Mouse (Mus musculus): ENCODE results near the gene Dmrt1.

Gene Dmrt1

DNA sequence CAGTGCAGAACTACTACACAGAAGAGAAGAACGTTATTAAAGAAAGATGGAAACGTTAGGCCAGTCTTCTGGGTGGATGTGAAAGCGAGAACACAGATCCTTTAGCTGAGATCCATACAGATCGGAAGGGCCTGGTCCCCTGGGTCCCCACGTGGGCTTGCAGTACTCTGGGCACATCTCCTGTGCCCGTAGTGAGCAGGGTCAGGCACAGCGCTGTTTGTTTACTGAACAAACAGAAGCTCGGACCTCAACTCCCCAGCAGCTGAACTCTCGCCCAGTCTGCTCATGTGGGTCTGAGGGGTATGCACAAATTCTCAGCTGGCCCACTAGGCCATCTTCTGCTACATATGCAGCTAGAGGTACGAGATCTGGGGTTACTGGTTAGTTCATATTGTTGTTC lies 145.1 kb downstream of the Dmrt1 start:
- no peaks in the 10 kb centered on the region for H3K36me3 ChIP-seq (ENCODE audit: insufficient read depth, low read length)
- peaks cover 5% of the 10 kb centered on the region; the same call in 1 of the 2 replicates for H3K9me3 ChIP-seq (ENCODE audit: low read length)
- no peak overlapping the region; the same call in 1 of the 2 replicates for H3K4me3 ChIP-seq (replicated peaks; ENCODE audit: low read length)
- H3K4me1 ChIP-seq (replicated peaks; ENCODE audit: low read depth, low read length): peaks cover 6% of the 10 kb centered on the region; the same call in 1 of the 2 replicates
- no peak for TF ChIP-seq NANOG (IDR thresholded peaks at IDR 0.05; ENCODE audit: borderline replicate concordance, low read length)
- TF ChIP-seq CTCF (conservative IDR thresholded peaks at IDR 0.05; ENCODE audit: low read length): no peak
- TF ChIP-seq POU5F1 (IDR thresholded peaks at IDR 0.05; ENCODE audit: borderline replicate concordance, low read length): no peak
- H3K27me3 ChIP-seq (ENCODE audit: insufficient read depth, low read length): peaks cover 14% of the 10 kb centered on the region; the same call in 1 of the 2 replicates

GRCm38 (mm10) chr19:25652560-25652959 lies 147.1 kb downstream of the Dmrt1 start:
- H3K27me3 ChIP-seq (ENCODE audit: insufficient read depth, low read length): peaks cover 12% of the 10 kb centered on the region; the same call in 1 of the 2 replicates
- TF ChIP-seq CTCF (conservative IDR thresholded peaks at IDR 0.05; ENCODE audit: low read length) (no peak), NANOG (IDR thresholded peaks at IDR 0.05; ENCODE audit: borderline replicate concordance, low read length) (no peak), POU5F1 (IDR thresholded peaks at IDR 0.05; ENCODE audit: borderline replicate concordance, low read length) (no peak)
- H3K4me1 ChIP-seq (replicated peaks; ENCODE audit: low read depth, low read length): no peaks in the 10 kb centered on the region
- H3K9me3 ChIP-seq (ENCODE audit: low read length): no peaks in the 10 kb centered on the region
- no peak overlapping the region for H3K4me3 ChIP-seq (replicated peaks; ENCODE audit: low read length)
- H3K36me3 ChIP-seq (ENCODE audit: insufficient read depth, low read length): no peaks in the 10 kb centered on the region
